Mouse (Mus musculus): ENCODE measurements around the gene Trmt112. TPM values are rescaled to one million over a fixed set of nuclear protein-coding genes. Genes with fewer than 3 reads are reported as not detected.
"Not testable (repeated sequence)": the region's sequence is repeated elsewhere in the genome, so short reads cannot be mapped to it uniquely, and the experiment has no call there.

The Trmt112 gene
- polyA plus RNA-seq, 1 experiment from 2014 or later, result 54.4 TPM

GRCm38 (mm10) chr19:6906199-6906598 is 3.3 kb upstream of the Trmt112 start:
- no peaks in the 10 kb centered on the region for H3K27me3 ChIP-seq (replicated peaks; ENCODE audit: control insufficient read depth, insufficient read depth, low read length)
- H3K9ac ChIP-seq (ENCODE audit: low read depth, low read length), result no peak overlapping the region
- 76% methylated on average over 3 of the region's 3 CpGs for WGBS
- H3K4me2 ChIP-seq (replicated peaks; ENCODE audit: low read depth), result no peak overlapping the region
- H3K27ac ChIP-seq (ENCODE audit: low read depth, low read length), result no peak overlapping the region
- 0 out of 2 replicates have a peak, but pooled peaks have one; percentile 11 for TF ChIP-seq CTCF (IDR thresholded peaks at IDR 0.05; ENCODE audit: low read depth)
- H3K36me3 ChIP-seq (ENCODE audit: control insufficient read depth, insufficient read depth), result peaks cover 29% of the 10 kb centered on the region
- peaks cover 4% of the 10 kb centered on the region; the same call in 1 of the 2 replicates for H3K4me1 ChIP-seq (replicated peaks; ENCODE audit: control insufficient read depth, insufficient read depth, low read length)
- H3K4me3 ChIP-seq (ENCODE audit: low read depth, low read length), result no peak overlapping the region
- ATAC-seq, result no peak
- H3K9me3 ChIP-seq (ENCODE audit: control insufficient read depth), result no peaks in the 10 kb centered on the region

- no peaks in the 10 kb centered on the region for H3K27me3 ChIP-seq (replicated peaks; ENCODE audit: control insufficient read depth, insufficient read depth, low read length)
- peaks cover 4% of the 10 kb centered on the region; the same call in 1 of the 2 replicates for H3K4me1 ChIP-seq (replicated peaks; ENCODE audit: control insufficient read depth, insufficient read depth, low read length)
- ATAC-seq, result no peak
- WGBS, result 91% methylated on average over 8 of the region's 8 CpGs
- TF ChIP-seq CTCF (IDR thresholded peaks at IDR 0.05; ENCODE audit: low read depth), result no peak
- no peak overlapping the region for H3K27ac ChIP-seq (ENCODE audit: low read depth, low read length)
- H3K9me3 ChIP-seq (ENCODE audit: control insufficient read depth), result no peaks in the 10 kb centered on the region
- H3K9ac ChIP-seq (ENCODE audit: low read depth, low read length), result 0 out of 2 replicates have a peak overlapping the region, but pooled peaks have one; percentile 1
- H3K36me3 ChIP-seq (ENCODE audit: control insufficient read depth, insufficient read depth), result peaks cover 38% of the 10 kb centered on the region
- peak overlapping the region; percentile 68; the same call in 1 of the 2 replicates for H3K4me2 ChIP-seq (replicated peaks; ENCODE audit: low read depth)
- H3K4me3 ChIP-seq (ENCODE audit: low read depth, low read length), result no peak overlapping the region
Observed at GRCm38 (mm10) chr19:6907094-6907493, 2.4 kb upstream of the Trmt112 start.

- peak; percentile 39 for TF ChIP-seq CTCF (IDR thresholded peaks at IDR 0.05; ENCODE audit: low read depth)
- Histone ChIP-seq H3K4me1 (replicated peaks; ENCODE audit: control insufficient read depth, insufficient read depth, low read length) (peaks cover 4% of the 10 kb centered on the region; the same call in 1 of the 2 replicates), H3K9me3 (ENCODE audit: control insufficient read depth) (no peaks in the 10 kb centered on the region), H3K4me3 (ENCODE audit: low read depth, low read length) (peak overlapping the region; percentile 64), H3K27me3 (replicated peaks; ENCODE audit: control insufficient read depth, insufficient read depth, low read length) (no peaks in the 10 kb centered on the region), H3K9ac (ENCODE audit: low read depth, low read length) (peak overlapping the region; percentile 68), H3K4me2 (replicated peaks; ENCODE audit: low read depth) (peak overlapping the region; percentile 68), H3K36me3 (ENCODE audit: control insufficient read depth, insufficient read depth) (peaks cover 47% of the 10 kb centered on the region), H3K27ac (ENCODE audit: low read depth, low read length) (no peak overlapping the region)
- 74% methylated on average over 7 of the region's 7 CpGs for WGBS
- no peak for ATAC-seq
Observed at GRCm38 (mm10) chr19:6907811-6908540, 1.5 kb upstream of the Trmt112 start.

GRCm38 (mm10) chr19:6909021-6909420 is 477 bp upstream of the Trmt112 start:
- peak overlapping the region; percentile 64 for H3K4me3 ChIP-seq (ENCODE audit: low read depth, low read length)
- 4% methylated on average over 11 of the region's 11 CpGs for WGBS
- peak overlapping the region; percentile 99 for H3K27ac ChIP-seq (ENCODE audit: low read depth, low read length)

GRCm38 (mm10) chr19:6910306-6910705 is 808 bp downstream of the Trmt112 start:
- not testable (repeated sequence) for H3K4me1 ChIP-seq (replicated peaks; ENCODE audit: control insufficient read depth, insufficient read depth, low read length); H3K9me3 ChIP-seq (ENCODE audit: control insufficient read depth); H3K27me3 ChIP-seq (replicated peaks; ENCODE audit: control insufficient read depth, insufficient read depth, low read length)
- H3K27ac ChIP-seq (ENCODE audit: low read depth, low read length), result peak overlapping the region; percentile 99
- peak overlapping the region; percentile 64 for H3K4me3 ChIP-seq (ENCODE audit: low read depth, low read length)
- peak overlapping the region; percentile 68 for H3K4me2 ChIP-seq (replicated peaks; ENCODE audit: low read depth)
- peaks cover 57% of the 10 kb centered on the region for H3K36me3 ChIP-seq (ENCODE audit: control insufficient read depth, insufficient read depth)
- H3K9ac ChIP-seq (ENCODE audit: low read depth, low read length), result peak overlapping the region; percentile 68
- WGBS, result 2% methylated on average over 30 of the region's 30 CpGs
- peak; percentile 6 for ATAC-seq

More at GRCm38 (mm10) chr19:6909021-6909420, 477 bp upstream of the Trmt112 start:
- no peak for ATAC-seq
- H3K9me3 ChIP-seq (ENCODE audit: control insufficient read depth), result no peaks in the 10 kb centered on the region
- peaks cover 57% of the 10 kb centered on the region for H3K36me3 ChIP-seq (ENCODE audit: control insufficient read depth, insufficient read depth)
- H3K4me1 ChIP-seq (replicated peaks; ENCODE audit: control insufficient read depth, insufficient read depth, low read length), result peaks cover 4% of the 10 kb centered on the region; the same call in 1 of the 2 replicates
- H3K27me3 ChIP-seq (replicated peaks; ENCODE audit: control insufficient read depth, insufficient read depth, low read length), result no peaks in the 10 kb centered on the region
- no peak for TF ChIP-seq CTCF (IDR thresholded peaks at IDR 0.05; ENCODE audit: low read depth)
- H3K9ac ChIP-seq (ENCODE audit: low read depth, low read length), result peak overlapping the region; percentile 68
- H3K4me2 ChIP-seq (replicated peaks; ENCODE audit: low read depth), result peak overlapping the region; percentile 68

- TF ChIP-seq CTCF (IDR thresholded peaks at IDR 0.05; ENCODE audit: low read depth), result no peak
- Histone ChIP-seq H3K9ac (ENCODE audit: low read depth, low read length) (no peak overlapping the region), H3K27ac (ENCODE audit: low read depth, low read length) (no peak overlapping the region)
Observed at GRCm38 (mm10) chr19:6911101-6912074, 1.9 kb downstream of the Trmt112 start.

More at GRCm38 (mm10) chr19:6911101-6912074, 1.9 kb downstream of the Trmt112 start:
- Histone ChIP-seq H3K4me2 (replicated peaks; ENCODE audit: low read depth) (peak overlapping the region; percentile 68), H3K4me1 (replicated peaks; ENCODE audit: control insufficient read depth, insufficient read depth, low read length) (peaks cover 4% of the 10 kb centered on the region; the same call in 1 of the 2 replicates), H3K4me3 (ENCODE audit: low read depth, low read length) (no peak overlapping the region), H3K27me3 (replicated peaks; ENCODE audit: control insufficient read depth, insufficient read depth, low read length) (no peaks in the 10 kb centered on the region), H3K9me3 (ENCODE audit: control insufficient read depth) (no peaks in the 10 kb centered on the region), H3K36me3 (ENCODE audit: control insufficient read depth, insufficient read depth) (peaks cover 58% of the 10 kb centered on the region)
- no peak for ATAC-seq
- WGBS, result 79% methylated on average over 19 of the region's 19 CpGs
